Mouse (Mus musculus): ENCODE data around the gene AI467606.

DNA sequence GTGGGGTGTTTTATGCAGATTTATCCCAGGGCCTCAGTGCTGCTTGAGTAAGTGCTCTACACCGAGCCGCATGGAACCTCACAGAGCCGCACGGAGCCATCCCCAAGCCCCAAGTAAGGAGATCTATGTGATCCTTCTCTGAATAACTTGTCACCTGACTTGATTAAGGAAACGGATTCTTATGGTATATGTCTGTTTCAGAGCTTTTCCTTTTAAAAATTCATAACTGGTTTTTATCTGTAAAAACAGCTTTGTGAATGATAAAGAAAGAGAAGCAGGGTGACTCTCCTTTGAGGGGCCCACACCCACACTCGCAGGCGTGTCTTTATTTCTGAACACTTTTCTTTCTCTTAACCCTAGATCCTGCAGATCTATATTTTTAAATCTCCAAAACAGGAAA lies 47.9 kb downstream of the AI467606 start:
- no peak for TF ChIP-seq CTCF (IDR thresholded peaks at IDR 0.05; ENCODE audit: insufficient read depth, low read length)
- TF ChIP-seq POLR2A (IDR thresholded peaks at IDR 0.05; ENCODE audit: borderline replicate concordance, extremely low read depth, low read depth, low read length), result no peak
